Mouse (Mus musculus) intestine, embryonic 16.5 days (tissue): ENCODE results near the gene Tuba1b. TPM values are rescaled to one million over a fixed set of nuclear protein-coding genes. Genes with fewer than 3 reads are reported as not detected.
A peak's percentile ranks its signal among the peaks of the same experiment; 100 is the strongest.
"Not testable (repeated sequence)": the region's sequence is repeated elsewhere in the genome, so short reads cannot be mapped to it uniquely, and the experiment has no call there.

Experiments used
- ATAC-seq: fragments of 200-750 bp; cut with Nextera tagmentation; 2 replicates; pipeline ENCODE4 v1.8.0; 2017; ENCODE audit warnings: moderate TSS enrichment, moderate library complexity
- H3K27ac ChIP-seq: fragments of 300-500 bp; sonication (generic); 2 replicates; pipeline ENCODE4 v1.5.1; 2014; ENCODE audit warnings: mild to moderate bottlenecking, low read length
- H3K27me3 ChIP-seq: fragments of 300-500 bp; sonication (generic); replicated peaks from 2 replicates; pipeline ENCODE4 v1.6.1; 2014; ENCODE audit warnings: low read length, control low read depth, mixed read lengths; ENCODE audit not compliant: control insufficient read depth, insufficient read depth
- H3K36me3 ChIP-seq: fragments of 300-500 bp; sonication (generic); 2 replicates; pipeline ENCODE4 v1.6.1; 2014; ENCODE audit warnings: low read length, control low read depth; ENCODE audit not compliant: control insufficient read depth, insufficient read depth
- H3K4me1 ChIP-seq: fragments of 300-500 bp; sonication (generic); 2 replicates; pipeline ENCODE4 v1.6.1; 2014; ENCODE audit warnings: low read length, control low read depth, mixed read lengths; ENCODE audit not compliant: control insufficient read depth, insufficient read depth
- H3K4me2 ChIP-seq: fragments of 300-500 bp; sonication (generic); 2 replicates; pipeline ENCODE4 v1.6.1; 2014; ENCODE audit warnings: low read depth, low read length, control low read depth
- H3K4me3 ChIP-seq: fragments of 300-500 bp; sonication (generic); 2 replicates; pipeline ENCODE4 v1.5.1; 2014; ENCODE audit warnings: mild to moderate bottlenecking, low read length
- H3K9ac ChIP-seq: fragments of 300-500 bp; sonication (generic); 2 replicates; pipeline ENCODE4 v1.6.1; 2014; ENCODE audit warnings: low read depth, low read length
- H3K9me3 ChIP-seq: fragments of 300-500 bp; sonication (generic); 2 replicates; pipeline ENCODE4 v1.6.1; 2016; ENCODE audit warnings: low read length, control low read depth; ENCODE audit not compliant: control insufficient read depth
- WGBS: fragments of 180-500 bp; shearing (Covaris S2); extraction: QIAGEN DNeasy Blood & Tissue Kit; methylation state at CpG from one replicate; pipeline ENCODE4 v1.1.7; 2014; 5-methylcytosine and 5-hydroxymethylcytosine counted together
- polyA plus RNA-seq: library from polyadenylated mRNA; unstranded; fragments of >200 nt; fragmentation: Nextera tagmentation; extraction: Ambion mirVana; gene quantifications from 2 replicates; pipeline ENCODE4 v1.2.1, GENCODE M21; 2015

Gene Tuba1b
- polyA plus RNA-seq, 1 experiment from 2014 or later, result 1,322 TPM

DNA sequence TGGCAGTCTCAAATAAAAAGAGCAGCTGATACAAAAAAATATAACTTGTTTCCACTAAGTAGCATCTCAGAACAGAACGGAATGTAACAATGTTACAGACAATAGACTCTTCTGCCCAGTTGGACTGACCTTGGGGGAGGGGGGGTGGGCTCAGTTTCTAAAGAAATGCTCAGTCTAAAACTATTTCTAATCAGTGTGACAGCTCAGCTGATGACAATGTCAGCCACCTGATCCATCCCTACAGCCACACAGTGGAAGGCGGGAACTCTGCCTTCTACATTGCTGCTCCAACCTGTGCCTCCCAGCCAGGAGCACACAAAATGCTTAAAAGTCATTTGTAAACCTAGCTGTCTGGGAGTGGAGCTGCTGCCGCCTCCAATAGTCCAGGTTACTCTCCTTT, 13.5 kb upstream of the Tuba1b start:
- H3K36me3 ChIP-seq, result no peaks in the 10 kb centered on the region
- no peaks in the 10 kb centered on the region for H3K4me1 ChIP-seq
- 53% methylated on average over 3 of the region's 3 CpGs for WGBS
- H3K4me3 ChIP-seq, result no peak overlapping the region
- ATAC-seq, result no peak
- no peaks in the 10 kb centered on the region for H3K27me3 ChIP-seq
- no peak overlapping the region for H3K4me2 ChIP-seq
- H3K9me3 ChIP-seq, result no peaks in the 10 kb centered on the region
- H3K27ac ChIP-seq, result no peak overlapping the region
- H3K9ac ChIP-seq, result no peak overlapping the region

DNA sequence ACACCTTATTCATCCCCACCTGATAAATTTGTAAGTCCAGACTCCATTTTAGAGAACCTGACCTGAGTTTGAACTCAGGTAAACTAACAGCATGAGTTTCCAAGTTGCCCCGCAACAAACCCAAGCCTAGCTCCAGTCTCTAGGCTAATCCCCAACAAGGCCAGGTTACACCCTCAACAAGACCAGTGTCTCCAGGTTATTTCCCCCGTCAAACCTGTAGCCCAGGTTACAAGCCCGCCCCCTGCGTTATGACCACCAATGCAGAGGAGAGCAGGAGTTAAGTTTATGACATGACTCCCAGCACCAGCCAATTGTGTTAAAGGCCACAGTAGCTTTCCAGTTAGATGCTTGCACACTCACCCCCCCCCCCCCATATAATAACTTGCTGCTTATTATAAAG, 8.8 kb upstream of the Tuba1b start:
- H3K36me3 ChIP-seq, result no peaks in the 10 kb centered on the region
- H3K9me3 ChIP-seq, result no peaks in the 10 kb centered on the region
- H3K4me1 ChIP-seq, result no peaks in the 10 kb centered on the region
- no peaks in the 10 kb centered on the region for H3K27me3 ChIP-seq
- no peak overlapping the region for H3K9ac ChIP-seq
- 62% methylated on average over 4 of the region's 4 CpGs for WGBS
- H3K27ac ChIP-seq, result no peak overlapping the region
- ATAC-seq, result no peak
- no peak overlapping the region for H3K4me3 ChIP-seq
- no peak overlapping the region for H3K4me2 ChIP-seq

DNA sequence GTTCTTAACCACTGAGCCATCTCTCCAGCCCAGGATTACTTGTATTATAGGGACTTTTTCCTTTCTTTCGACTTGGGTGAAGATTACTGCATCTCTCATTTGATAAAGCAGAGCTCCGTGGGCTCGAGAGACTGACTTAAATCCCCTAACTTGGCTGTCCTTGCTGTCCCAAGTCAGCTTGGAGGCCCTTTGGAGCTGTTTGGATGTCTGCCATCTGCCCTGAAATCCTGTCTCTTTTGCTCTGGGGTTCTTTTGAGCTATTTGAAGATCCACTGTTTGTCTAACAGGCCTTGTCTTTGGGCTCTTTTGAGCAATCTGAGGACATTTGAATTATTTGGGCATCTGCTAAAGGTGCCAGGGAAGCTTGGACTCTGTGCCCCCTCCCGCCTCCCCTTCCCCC, 7.7 kb upstream of the Tuba1b start:
- 82% methylated on average over 4 of the region's 4 CpGs for WGBS
- Histone ChIP-seq H3K36me3 (no peaks in the 10 kb centered on the region), H3K4me1 (no peaks in the 10 kb centered on the region), H3K4me2 (no peak overlapping the region), H3K9ac (no peak overlapping the region), H3K4me3 (no peak overlapping the region), H3K9me3 (no peaks in the 10 kb centered on the region), H3K27ac (no peak overlapping the region), H3K27me3 (no peaks in the 10 kb centered on the region)
- ATAC-seq, result no peak

DNA sequence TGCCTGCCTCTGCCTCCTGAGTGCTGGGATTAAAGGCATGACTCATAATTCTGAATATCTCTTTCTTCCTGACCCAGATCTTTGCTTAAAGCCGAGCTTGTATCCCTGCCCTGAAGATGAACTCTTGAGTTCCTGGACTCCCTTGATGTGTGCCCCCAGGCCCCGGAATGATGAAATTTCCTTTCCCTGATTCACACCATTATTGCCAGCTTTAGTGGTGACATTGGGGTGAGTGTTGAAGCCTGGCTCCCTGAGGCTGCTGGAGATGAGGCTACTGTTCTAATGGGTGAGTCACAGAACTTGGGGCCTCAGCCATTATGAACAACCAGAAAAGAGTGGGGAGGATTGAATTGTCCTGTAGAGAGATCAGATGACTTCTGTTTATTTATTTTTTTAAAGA, 7.2 kb upstream of the Tuba1b start:
- H3K4me3 ChIP-seq, result no peak overlapping the region
- H3K9ac ChIP-seq, result no peak overlapping the region
- H3K27me3 ChIP-seq, result no peaks in the 10 kb centered on the region
- no peaks in the 10 kb centered on the region for H3K36me3 ChIP-seq
- H3K4me2 ChIP-seq, result no peak overlapping the region
- H3K4me1 ChIP-seq, result no peaks in the 10 kb centered on the region
- ATAC-seq, result no peak
- no peak overlapping the region for H3K27ac ChIP-seq
- WGBS, result 72% methylated on average over 2 of the region's 2 CpGs
- no peaks in the 10 kb centered on the region for H3K9me3 ChIP-seq

DNA sequence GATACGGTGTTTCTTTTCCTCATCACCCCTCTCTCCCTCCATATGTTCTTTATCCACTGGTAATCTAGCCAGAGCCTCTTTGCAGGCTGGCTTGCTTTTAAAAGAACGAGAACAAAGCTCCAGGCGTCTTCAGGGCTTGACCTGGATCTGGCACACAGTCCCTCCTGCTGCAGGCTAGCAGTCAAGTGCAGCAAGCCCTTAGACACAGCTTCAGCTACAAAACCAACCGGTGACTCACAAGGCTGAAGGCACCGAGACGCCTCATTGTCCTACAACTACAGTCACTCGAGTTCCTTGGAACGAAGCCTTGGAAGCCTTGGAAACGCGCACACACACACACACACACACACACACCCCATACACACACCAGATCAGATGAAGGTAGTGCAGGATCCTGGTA, 6.5 kb upstream of the Tuba1b start:
- 77% methylated on average over 10 of the region's 10 CpGs for WGBS
- H3K4me3 ChIP-seq, result no peak overlapping the region

DNA sequence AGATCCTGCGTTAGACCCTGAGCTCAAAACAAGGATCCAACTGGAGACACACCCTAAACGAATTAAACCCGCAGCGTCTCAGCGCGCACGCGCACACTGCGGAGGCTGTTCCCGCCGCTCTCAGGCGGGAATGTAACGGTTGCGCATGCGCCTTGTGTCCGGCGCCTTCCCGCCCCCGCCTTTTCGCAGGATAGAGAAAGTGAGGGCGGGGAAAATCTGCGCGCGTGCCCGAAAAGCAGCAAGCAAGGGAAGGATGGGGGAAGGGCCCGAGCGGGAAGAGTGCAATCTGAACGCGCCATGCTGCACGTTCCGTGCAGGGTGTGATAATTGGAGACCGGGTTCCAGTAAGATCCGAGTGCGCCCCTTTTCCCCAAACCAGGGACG, 540 bp downstream of the Tuba1b start:
- peaks cover 4% of the 10 kb centered on the region; the same call in 1 of the 2 replicates for H3K36me3 ChIP-seq
- WGBS, result under 1% methylated on average over 35 of the region's 35 CpGs

More for the DNA sequence above, 6.5 kb upstream of the Tuba1b start:
- H3K36me3 ChIP-seq, result no peaks in the 10 kb centered on the region
- ATAC-seq, result no peak
- H3K4me2 ChIP-seq, result no peak overlapping the region
- peaks cover 1% of the 10 kb centered on the region for H3K4me1 ChIP-seq
- H3K9me3 ChIP-seq, result no peaks in the 10 kb centered on the region
- no peak overlapping the region for H3K27ac ChIP-seq
- H3K27me3 ChIP-seq, result no peaks in the 10 kb centered on the region
- H3K9ac ChIP-seq, result no peak overlapping the region

DNA sequence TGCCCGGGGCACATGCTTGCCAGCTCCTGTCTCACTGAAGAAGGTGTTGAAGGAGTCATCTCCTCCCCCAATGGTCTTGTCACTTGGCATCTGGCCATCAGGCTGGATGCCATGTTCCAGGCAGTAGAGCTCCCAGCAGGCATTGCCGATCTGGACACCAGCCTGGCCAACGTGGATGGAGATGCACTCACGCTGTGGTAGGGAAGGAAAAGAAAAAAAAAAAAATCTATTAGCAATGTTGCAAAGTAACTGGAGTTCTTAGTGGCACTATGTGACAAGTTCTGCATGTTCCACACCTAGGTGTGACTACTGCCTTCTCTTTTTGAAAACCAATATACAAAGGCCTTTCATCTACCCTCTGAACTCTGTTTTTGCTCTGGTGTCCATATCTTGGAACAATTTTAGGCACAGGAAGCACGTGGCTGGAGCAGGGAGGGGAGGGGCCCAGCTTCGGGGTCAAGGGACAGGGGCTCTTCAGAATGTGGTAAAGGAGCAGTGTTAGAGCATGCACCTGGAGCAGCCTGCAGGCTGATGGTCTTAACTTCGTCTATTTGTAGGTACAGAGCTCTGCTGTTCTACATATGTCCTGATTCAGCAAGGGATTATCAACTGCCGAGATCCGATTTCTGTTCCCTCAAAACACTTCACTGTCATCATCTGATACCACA, 1.2 kb downstream of the Tuba1b start:
- 0 out of 2 replicates have a peak, but pooled peaks have one; percentile 8 for ATAC-seq

More for the DNA sequence above, 540 bp downstream of the Tuba1b start:
- Histone ChIP-seq H3K4me3 (peak overlapping the region; percentile 82), H3K9me3 (no peaks in the 10 kb centered on the region), H3K4me2 (peak overlapping the region; percentile 87), H3K27me3 (no peaks in the 10 kb centered on the region), H3K4me1 (peaks cover 8% of the 10 kb centered on the region), H3K27ac (peak overlapping the region; percentile 97), H3K9ac (peak overlapping the region; percentile 89)
- peak; percentile 90 for ATAC-seq

DNA sequence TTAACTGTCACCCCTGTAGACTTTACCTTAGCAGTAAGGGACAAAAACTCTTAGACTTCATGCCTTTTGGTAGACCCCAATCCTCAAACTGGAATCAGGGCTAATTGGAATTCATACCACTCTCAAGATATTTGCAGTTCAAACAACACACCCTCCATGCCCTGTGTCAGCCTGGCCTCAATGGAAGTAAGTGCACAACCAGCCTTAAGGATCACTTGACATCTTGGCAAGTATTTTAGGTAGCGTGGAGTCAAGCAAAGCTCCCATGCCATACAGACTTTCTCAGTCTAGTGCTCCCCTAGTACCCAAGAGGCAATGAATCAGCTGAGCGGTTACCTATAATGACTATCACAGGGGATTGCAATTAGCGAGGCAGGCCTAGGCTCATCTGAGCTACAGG, 3.4 kb downstream of the Tuba1b start:
- no peaks in the 10 kb centered on the region for H3K9me3 ChIP-seq
- H3K4me3 ChIP-seq, result no peak overlapping the region
- no peak overlapping the region for H3K9ac ChIP-seq
- H3K27me3 ChIP-seq, result no peaks in the 10 kb centered on the region
- no peak overlapping the region for H3K4me2 ChIP-seq
- 77% methylated on average over 3 of the region's 3 CpGs for WGBS
- no peak overlapping the region for H3K27ac ChIP-seq
- ATAC-seq, result no peak
- peaks cover 4% of the 10 kb centered on the region; the same call in 1 of the 2 replicates for H3K36me3 ChIP-seq
- H3K4me1 ChIP-seq, result peaks cover 11% of the 10 kb centered on the region

More for the DNA sequence above, 1.2 kb downstream of the Tuba1b start:
- Histone ChIP-seq H3K4me3 (peak overlapping the region; percentile 82), H3K27ac (peak overlapping the region; percentile 58), H3K4me2 (peak overlapping the region; percentile 87), H3K4me1 (peaks cover 11% of the 10 kb centered on the region), H3K9ac (peak overlapping the region; percentile 89)
- H3K36me3 ChIP-seq, H3K9me3 ChIP-seq, H3K27me3 ChIP-seq: not testable (repeated sequence)
- 4% methylated on average over 8 of the region's 9 CpGs for WGBS

DNA sequence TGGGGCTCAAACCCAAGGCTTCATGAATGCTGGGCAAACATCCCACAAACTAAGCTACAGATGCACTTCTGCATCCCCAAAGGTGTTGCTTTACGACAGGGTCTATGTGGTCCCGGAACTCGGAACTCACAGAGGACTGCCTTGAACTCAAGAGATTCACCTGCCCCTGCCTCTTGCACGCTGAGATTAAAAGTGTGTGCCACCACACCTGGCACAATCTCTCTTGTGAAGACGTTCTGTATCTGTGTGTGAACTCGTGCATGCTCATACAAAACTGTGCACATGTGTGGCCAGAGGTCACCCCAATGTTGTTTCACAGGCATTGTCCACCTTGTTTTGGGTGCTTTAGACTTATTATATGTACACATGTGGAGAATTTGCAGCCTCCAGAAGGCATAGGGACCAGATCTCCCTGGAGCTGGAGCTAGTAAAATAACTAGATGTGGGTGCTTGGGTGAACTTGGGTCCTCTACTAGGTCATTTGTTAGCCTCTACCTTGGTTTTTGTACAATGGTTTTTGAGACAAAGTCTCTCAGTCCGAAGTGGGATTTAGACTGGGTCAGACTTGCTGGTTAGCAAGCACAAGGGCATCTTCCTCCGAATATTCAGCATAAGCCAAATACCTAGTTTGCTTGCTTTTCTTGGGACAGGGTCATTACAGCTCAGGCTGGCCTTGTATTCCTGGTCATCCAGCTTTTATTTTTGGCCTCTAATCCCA, 4.2 kb downstream of the Tuba1b start:
- H3K27ac ChIP-seq, result no peak overlapping the region
- H3K4me1 ChIP-seq, result peaks cover 3% of the 10 kb centered on the region
- H3K9ac ChIP-seq, result no peak overlapping the region
- WGBS, result 49% methylated on average over 8 of the region's 8 CpGs
- no peak overlapping the region for H3K4me2 ChIP-seq
- peaks cover 4% of the 10 kb centered on the region; the same call in 1 of the 2 replicates for H3K36me3 ChIP-seq
- H3K4me3 ChIP-seq, result no peak overlapping the region
- H3K9me3 ChIP-seq, result no peaks in the 10 kb centered on the region
- ATAC-seq, result no peak
- no peaks in the 10 kb centered on the region for H3K27me3 ChIP-seq
